Comparison of ENCODE assay signal across 3 mouse cellular contexts in the genomic region with DNA sequence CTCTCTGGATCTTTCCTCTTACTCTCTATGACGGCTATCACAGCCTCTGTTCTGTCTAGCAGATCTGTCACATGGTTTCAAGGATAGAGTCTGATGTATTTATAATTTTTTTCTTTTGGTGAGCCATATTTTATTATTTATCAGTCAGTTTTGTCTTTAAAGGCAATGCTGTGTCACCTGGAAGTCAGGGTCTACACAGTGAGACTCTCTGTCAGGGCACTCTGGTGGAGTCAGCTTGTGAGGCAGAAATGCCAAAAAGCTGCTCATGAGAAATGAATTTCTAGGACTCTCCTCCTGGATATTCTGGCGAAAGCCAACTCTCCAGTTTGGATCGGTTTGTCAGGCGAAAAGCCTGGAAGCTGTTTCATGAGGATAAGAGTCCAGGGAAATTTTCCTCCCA.
DNase-seq lines count a peak whose midpoint lies in the region.

No protein-coding gene starts in this region.

- DNase-seq in cerebellum, postnatal 10 days: peak; percentile 30 to 59
- peak; percentile 46 to 60 for DNase-seq in cerebellum, postnatal 14 days
- DNase-seq in heart, adult 11 months: peak; percentile 84
